Mouse (Mus musculus): Measurements from ENCODE around the gene Tmem145.
A peak's percentile ranks its signal among the peaks of the same experiment; 100 is the strongest.
"Not testable (repeated sequence)": the region's sequence is repeated elsewhere in the genome, so short reads cannot be mapped to it uniquely, and the experiment has no call there.

The Tmem145 gene

DNA sequence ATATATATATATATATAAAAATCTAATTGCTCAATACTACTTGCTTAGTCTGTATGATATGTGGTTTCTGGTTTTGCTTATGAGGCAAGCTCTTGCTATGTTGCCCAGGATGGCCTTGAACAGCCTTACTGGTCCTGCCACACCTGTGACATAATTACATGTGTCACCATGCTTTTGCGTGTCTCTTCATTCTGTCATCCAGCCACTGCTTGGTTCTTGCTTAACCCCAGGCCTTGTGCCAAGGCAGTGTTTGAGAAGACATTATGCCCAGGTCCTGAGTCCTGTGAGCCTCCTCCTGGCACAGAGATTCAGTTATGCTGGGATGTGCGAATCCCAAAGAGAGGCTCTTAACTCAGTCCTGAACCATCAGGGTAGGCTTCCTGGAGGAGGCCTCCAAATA lies 17.3 kb downstream of the Tmem145 start:
- DNase-seq (ENCODE audit: low read depth), result no peak

DNA sequence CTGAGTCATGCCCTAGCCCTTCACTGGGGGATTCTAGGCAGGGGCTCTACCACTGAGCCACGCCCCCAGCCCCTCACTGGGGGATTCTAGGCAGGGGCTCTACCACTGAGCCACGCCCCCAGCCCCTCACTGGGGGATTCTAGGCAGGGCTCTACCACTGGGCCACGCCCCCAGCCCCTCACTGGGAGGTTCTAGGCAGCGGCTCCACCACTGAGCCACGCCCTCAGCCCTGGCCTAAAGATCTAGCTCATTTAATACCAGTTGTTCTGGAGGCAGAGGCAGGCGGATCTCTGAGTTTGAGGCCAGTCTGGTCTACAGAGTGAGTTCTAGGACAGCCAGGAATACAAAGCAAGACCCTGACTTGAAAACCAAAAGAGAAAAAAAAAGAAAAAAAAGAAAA lies 19.5 kb downstream of the Tmem145 start:
- DNase-seq (ENCODE audit: low read depth), result not testable (repeated sequence)

- DNase-seq (ENCODE audit: low read depth), result no peak
Observed at GRCm38 (mm10) chr7:25326233-25326632, 20.3 kb downstream of the Tmem145 start.

GRCm38 (mm10) chr7:25333596-25334307 lies 27.8 kb downstream of the Tmem145 start:
- peak; percentile 66 for DNase-seq (ENCODE audit: low read depth)

DNA sequence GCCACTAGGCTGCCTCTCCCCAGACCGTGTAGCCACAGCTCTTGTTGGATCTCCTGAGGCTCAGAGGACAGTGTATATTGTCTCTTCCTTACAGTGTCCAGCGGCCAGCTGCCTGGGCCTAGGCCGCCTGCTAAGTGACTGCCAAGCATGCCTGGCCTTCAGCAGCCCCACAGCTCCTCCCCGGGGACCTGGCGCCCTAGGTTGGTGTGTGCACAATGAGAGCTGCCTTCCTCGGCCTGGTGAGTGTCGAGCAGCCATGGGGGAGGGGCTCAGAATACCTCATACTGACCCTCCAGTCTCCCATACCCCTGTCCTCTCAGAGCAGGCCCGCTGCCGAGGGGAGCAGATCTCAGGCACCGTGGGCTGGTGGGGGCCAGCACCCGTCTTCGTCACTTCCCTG lies 28.6 kb downstream of the Tmem145 start:
- DNase-seq (ENCODE audit: low read depth), result no peak

- DNase-seq (ENCODE audit: low read depth), result no peak
Observed at GRCm38 (mm10) chr7:25339329-25339728, 33.4 kb downstream of the Tmem145 start.

- no peak for DNase-seq (ENCODE audit: low read depth)
Observed at GRCm38 (mm10) chr7:25341000-25341784, 35.3 kb downstream of the Tmem145 start.

DNA sequence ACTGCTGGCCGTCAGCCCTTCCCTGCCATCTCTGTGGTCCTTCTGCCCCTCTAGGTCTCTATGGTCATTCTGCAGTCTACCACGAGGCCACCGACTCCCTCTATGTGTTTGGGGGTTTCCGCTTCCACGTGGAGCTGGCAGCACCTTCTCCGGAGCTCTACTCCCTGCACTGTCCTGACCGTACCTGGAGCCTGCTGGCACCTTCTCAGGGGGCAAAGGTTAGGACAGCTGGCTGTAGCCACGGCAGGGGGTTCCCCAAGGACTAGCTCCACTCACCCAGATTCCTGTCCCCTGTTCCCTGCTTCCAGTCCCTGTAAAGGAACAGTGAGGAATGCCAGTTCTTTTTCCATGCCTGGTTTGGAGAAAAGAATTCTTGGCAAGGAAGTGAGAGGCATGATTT lies 43.0 kb downstream of the Tmem145 start:
- DNase-seq (ENCODE audit: low read depth), result no peak

GRCm38 (mm10) chr7:25358721-25359206 lies 52.9 kb downstream of the Tmem145 start:
- DNase-seq (ENCODE audit: low read depth), result no peak

GRCm38 (mm10) chr7:25363151-25363550 lies 57.2 kb downstream of the Tmem145 start:
- DNase-seq (ENCODE audit: low read depth), result no peak

- no peak for DNase-seq (ENCODE audit: low read depth)
Observed at GRCm38 (mm10) chr7:25363632-25364031, 57.7 kb downstream of the Tmem145 start.
